Mouse (Mus musculus) midbrain, embryonic 16.5 days (tissue): ENCODE results near the gene Thra. TPM values are rescaled to one million over a fixed set of nuclear protein-coding genes. Genes with fewer than 3 reads are reported as not detected.

Experiments used
- ATAC-seq: fragments of 200-750 bp; cut with Nextera tagmentation; 2 replicates; pipeline ENCODE4 v1.8.0; 2017; ENCODE audit warnings: moderate TSS enrichment
- H3K27ac ChIP-seq: fragments of 300-500 bp; sonication (generic); 2 replicates; pipeline ENCODE4 v1.5.1; 2014; ENCODE audit warnings: mild to moderate bottlenecking, low read length, mixed read lengths
- H3K27me3 ChIP-seq: fragments of 300-500 bp; sonication (generic); 2 replicates; pipeline ENCODE4 v1.6.1; 2014; ENCODE audit warnings: low read depth, low read length, mixed read lengths; ENCODE audit not compliant: control insufficient read depth, insufficient read depth
- H3K36me3 ChIP-seq: fragments of 300-500 bp; sonication (generic); 2 replicates; pipeline ENCODE4 v1.6.1; 2014; ENCODE audit warnings: mild to moderate bottlenecking, low read length, moderate library complexity, mixed read lengths; ENCODE audit not compliant: control insufficient read depth, insufficient read depth
- H3K4me1 ChIP-seq: fragments of 300-500 bp; sonication (generic); 2 replicates; pipeline ENCODE4 v1.6.1; 2014; ENCODE audit warnings: mild to moderate bottlenecking, low read length, mixed read lengths; ENCODE audit not compliant: control insufficient read depth, insufficient read depth
- H3K4me2 ChIP-seq: fragments of 300-500 bp; sonication (generic); 2 replicates; pipeline ENCODE4 v1.6.1; 2014; ENCODE audit warnings: mild to moderate bottlenecking, low read length, mixed read lengths
- H3K4me3 ChIP-seq: fragments of 300-500 bp; sonication (generic); 2 replicates; pipeline ENCODE4 v1.5.1; 2014; ENCODE audit warnings: low read depth, mild to moderate bottlenecking, low read length, moderate library complexity, mixed read lengths
- H3K9ac ChIP-seq: fragments of 300-500 bp; sonication (generic); 2 replicates; pipeline ENCODE4 v1.6.1; 2014; ENCODE audit warnings: low read depth, low read length, mixed read lengths
- H3K9me3 ChIP-seq: fragments of 300-500 bp; sonication (generic); replicated peaks from 2 replicates; pipeline ENCODE4 v1.6.1; 2014; ENCODE audit warnings: mild to moderate bottlenecking, low read length, mixed read lengths; ENCODE audit not compliant: control insufficient read depth, poor library complexity, severe bottlenecking
- WGBS: fragments of 180-500 bp; shearing (Covaris S2); extraction: QIAGEN DNeasy Blood & Tissue Kit; methylation state at CpG from one replicate; pipeline ENCODE4 v1.1.7; 2014; 5-methylcytosine and 5-hydroxymethylcytosine counted together
- polyA plus RNA-seq: library from polyadenylated mRNA; unstranded; fragments of >200 nt; fragmentation: Nextera tagmentation; extraction: Ambion mirVana; gene quantifications from 2 replicates; pipeline ENCODE4 v1.2.1, GENCODE M21; 2015

Thra gene
- polyA plus RNA-seq, 1 experiment from 2014 or later, result 149 TPM

DNA sequence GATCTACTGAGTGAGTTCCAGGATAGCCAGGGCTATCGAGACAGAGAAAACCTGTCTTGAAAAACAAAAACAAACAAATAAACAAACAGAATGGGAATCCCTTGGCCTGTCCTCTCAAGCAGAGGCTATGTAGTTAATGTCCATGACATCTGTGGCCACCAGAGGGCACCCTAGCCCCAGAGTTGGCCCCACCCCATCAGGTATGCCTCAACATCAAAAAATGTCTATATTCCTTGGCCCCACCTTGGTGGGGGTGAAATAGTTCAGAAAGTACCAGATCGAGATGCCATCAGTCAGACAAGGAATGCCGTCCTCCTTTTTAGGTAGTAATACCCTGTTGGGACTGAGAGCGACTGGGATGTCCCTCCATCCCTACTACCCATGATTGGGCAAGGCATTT lies 40.5 kb upstream of the Thra start:
- H3K27me3 ChIP-seq, result no peaks in the 10 kb centered on the region
- peaks cover 22% of the 10 kb centered on the region for H3K36me3 ChIP-seq
- peak; percentile 56; the same call in 1 of the 2 replicates for ATAC-seq
- 39% methylated on average over 4 of the region's 4 CpGs for WGBS
- H3K9ac ChIP-seq, result no peak overlapping the region
- H3K27ac ChIP-seq, result no peak overlapping the region
- no peaks in the 10 kb centered on the region for H3K4me1 ChIP-seq
- H3K4me2 ChIP-seq, result no peak overlapping the region
- no peaks in the 10 kb centered on the region for H3K9me3 ChIP-seq
- no peak overlapping the region for H3K4me3 ChIP-seq

DNA sequence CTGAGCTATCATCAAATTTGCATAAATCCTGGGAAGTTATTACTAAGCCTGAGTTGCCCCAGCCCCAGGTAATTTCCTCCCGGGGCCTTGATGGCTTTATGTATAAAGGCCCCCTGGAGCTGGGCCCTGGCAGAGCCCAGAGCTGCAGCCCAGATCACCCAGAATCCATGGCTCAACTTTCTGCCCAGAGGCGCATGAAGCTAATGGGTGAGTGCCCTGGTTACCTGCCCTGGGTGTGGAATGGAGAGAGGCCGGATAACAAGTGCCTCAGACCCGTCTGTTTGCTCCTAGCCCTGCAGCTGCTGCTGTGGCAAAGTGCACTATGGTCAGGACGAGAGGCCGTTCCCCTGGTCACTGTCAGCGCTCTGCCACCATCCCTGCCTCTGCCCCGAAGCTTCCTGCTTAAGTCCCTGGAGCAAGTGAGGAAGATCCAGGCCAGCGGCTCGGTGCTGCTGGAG lies 39.2 kb upstream of the Thra start, which contains the start of gene Csf3:
TSS of gene Csf3 (plus strand) at position 51 of the 458 bp plus-strand sequence.
- Histone ChIP-seq H3K9me3 (no peaks in the 10 kb centered on the region), H3K9ac (no peak within 1 kb of the TSS), H3K36me3 (peaks cover 17% of the 10 kb centered on the region), H3K4me1 (no peaks in the 10 kb centered on the region), H3K4me2 (no peak within 1 kb of the TSS), H3K4me3 (no peak within 1 kb of the TSS), H3K27me3 (no peaks in the 10 kb centered on the region), H3K27ac (no peak within 1 kb of the TSS)
- 37% methylated on average over 10 of the region's 10 CpGs for WGBS
- ATAC-seq, result no peak

GRCm38 (mm10) chr11:98702323-98702722 lies 38.1 kb upstream of the Thra start:
- no peaks in the 10 kb centered on the region for H3K27me3 ChIP-seq
- 83% methylated on average over 5 of the region's 5 CpGs for WGBS
- H3K27ac ChIP-seq, result no peak overlapping the region
- no peaks in the 10 kb centered on the region for H3K4me1 ChIP-seq
- H3K4me2 ChIP-seq, result no peak overlapping the region
- no peak overlapping the region for H3K9ac ChIP-seq
- H3K9me3 ChIP-seq, result no peaks in the 10 kb centered on the region
- H3K4me3 ChIP-seq, result no peak overlapping the region
- H3K36me3 ChIP-seq, result peaks cover 22% of the 10 kb centered on the region
- ATAC-seq, result no peak

DNA sequence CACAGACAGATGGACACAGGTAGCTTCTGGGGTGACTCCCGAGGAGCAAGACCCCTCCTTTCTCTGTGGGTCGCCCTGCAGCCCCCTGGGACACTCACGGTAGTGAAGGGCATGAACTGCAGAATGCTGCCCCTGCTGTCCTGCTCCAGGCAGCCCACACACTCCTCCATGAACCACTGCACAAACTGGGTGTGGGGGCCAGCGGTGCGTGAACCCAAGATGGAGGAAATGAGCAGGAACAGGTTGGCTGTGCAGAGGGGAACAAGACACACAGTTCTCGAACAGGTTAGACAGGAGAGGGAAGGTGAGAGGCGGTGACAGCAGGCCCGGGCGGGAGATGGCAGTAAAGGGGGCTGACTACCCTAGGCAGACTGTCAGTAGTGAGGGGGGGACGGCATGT lies 35.4 kb upstream of the Thra start:
- Histone ChIP-seq H3K27me3 (no peaks in the 10 kb centered on the region), H3K27ac (no peak overlapping the region), H3K4me1 (no peaks in the 10 kb centered on the region), H3K36me3 (peaks cover 26% of the 10 kb centered on the region), H3K9me3 (no peaks in the 10 kb centered on the region), H3K9ac (no peak overlapping the region), H3K4me3 (no peak overlapping the region), H3K4me2 (no peak overlapping the region)
- ATAC-seq, result no peak
- 96% methylated on average over 10 of the region's 10 CpGs for WGBS

- H3K27ac ChIP-seq, result no peak overlapping the region
- no peak for ATAC-seq
- no peaks in the 10 kb centered on the region for H3K9me3 ChIP-seq
- peaks cover 29% of the 10 kb centered on the region for H3K36me3 ChIP-seq
- H3K4me2 ChIP-seq, result no peak overlapping the region
- H3K4me3 ChIP-seq, result no peak overlapping the region
- 89% methylated on average over 22 of the region's 22 CpGs for WGBS
- no peaks in the 10 kb centered on the region for H3K4me1 ChIP-seq
- no peak overlapping the region for H3K9ac ChIP-seq
- no peaks in the 10 kb centered on the region for H3K27me3 ChIP-seq
Observed at GRCm38 (mm10) chr11:98707401-98708281, 32.8 kb upstream of the Thra start.

DNA sequence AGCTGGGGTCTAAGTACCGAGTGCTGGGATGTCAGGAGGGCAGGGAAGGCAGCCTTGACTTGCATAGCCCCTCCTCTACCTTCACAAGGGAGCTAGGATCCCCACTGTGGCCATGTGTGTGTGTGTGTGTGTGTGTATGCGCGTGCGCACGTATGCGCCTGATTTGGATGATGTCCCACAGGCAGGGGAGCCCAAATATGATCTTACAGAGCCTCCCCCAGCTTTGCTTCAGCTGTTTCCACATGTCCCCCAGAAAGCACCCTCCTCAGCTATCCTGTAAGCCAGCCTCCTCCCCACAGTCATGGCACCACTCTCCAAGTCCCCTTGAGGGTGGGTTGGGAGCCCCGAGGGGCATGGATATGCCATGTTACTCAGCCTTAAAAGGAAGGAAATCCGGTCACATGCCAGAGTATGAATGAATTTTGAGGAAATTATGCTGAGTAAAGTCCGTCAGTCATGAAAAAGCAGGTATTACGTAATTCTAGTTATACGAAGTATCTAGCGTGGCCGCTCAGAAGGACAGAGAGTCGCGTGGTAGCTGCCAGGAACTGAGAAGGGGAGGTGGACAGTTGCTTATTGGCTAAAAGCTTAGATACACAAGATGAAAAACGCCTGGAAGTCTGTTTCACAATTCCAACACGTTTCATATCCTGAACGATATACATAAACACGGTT lies 32.0 kb upstream of the Thra start:
- H3K4me3 ChIP-seq, result no peak overlapping the region
- H3K4me2 ChIP-seq, result no peak overlapping the region
- no peaks in the 10 kb centered on the region for H3K27me3 ChIP-seq
- no peaks in the 10 kb centered on the region for H3K9me3 ChIP-seq
- no peak overlapping the region for H3K9ac ChIP-seq
- no peak for ATAC-seq
- WGBS, result 91% methylated on average over 19 of the region's 19 CpGs
- no peak overlapping the region for H3K27ac ChIP-seq
- peaks cover 34% of the 10 kb centered on the region for H3K36me3 ChIP-seq
- no peaks in the 10 kb centered on the region for H3K4me1 ChIP-seq

DNA sequence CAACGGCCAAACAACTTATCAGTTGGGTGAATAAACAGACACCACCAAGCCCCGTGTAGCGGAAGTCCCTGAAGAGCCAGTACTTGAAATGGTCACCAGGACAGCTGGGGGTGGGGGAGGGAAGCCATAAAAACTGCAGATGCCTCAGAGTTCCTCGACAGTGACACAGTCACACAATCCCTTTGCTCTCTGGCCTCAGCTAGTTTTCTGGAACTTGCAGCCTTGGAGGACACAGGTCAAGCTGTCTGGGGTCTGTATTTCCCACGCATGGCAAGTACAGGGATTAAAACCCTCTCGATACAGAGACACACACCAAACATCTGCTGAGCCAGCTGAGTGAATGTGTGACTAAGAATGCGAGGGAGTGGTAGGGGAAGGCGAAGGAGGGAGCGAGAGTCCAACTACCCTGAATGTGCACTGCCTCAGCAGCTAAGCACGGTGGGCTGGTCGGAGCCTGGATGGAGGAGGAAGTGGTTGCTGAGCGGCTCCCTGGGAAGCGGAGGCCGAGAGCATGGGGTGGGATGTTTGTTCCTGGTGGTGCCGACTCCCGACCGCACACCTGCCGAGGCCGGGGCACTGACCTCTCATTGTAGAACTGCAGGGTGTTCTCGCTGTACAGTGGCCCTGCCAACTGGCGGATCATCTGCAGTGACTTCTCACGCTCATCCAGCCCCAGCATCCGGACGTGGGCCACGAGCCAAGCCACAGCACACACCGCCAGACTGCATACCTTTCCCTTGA lies 31.3 kb upstream of the Thra start:
- Histone ChIP-seq H3K27ac (no peak overlapping the region), H3K9ac (no peak overlapping the region), H3K4me2 (no peak overlapping the region), H3K4me3 (no peak overlapping the region), H3K4me1 (no peaks in the 10 kb centered on the region), H3K27me3 (no peaks in the 10 kb centered on the region), H3K9me3 (no peaks in the 10 kb centered on the region), H3K36me3 (peaks cover 39% of the 10 kb centered on the region)
- no peak for ATAC-seq
- WGBS, result 86% methylated on average over 26 of the region's 26 CpGs

DNA sequence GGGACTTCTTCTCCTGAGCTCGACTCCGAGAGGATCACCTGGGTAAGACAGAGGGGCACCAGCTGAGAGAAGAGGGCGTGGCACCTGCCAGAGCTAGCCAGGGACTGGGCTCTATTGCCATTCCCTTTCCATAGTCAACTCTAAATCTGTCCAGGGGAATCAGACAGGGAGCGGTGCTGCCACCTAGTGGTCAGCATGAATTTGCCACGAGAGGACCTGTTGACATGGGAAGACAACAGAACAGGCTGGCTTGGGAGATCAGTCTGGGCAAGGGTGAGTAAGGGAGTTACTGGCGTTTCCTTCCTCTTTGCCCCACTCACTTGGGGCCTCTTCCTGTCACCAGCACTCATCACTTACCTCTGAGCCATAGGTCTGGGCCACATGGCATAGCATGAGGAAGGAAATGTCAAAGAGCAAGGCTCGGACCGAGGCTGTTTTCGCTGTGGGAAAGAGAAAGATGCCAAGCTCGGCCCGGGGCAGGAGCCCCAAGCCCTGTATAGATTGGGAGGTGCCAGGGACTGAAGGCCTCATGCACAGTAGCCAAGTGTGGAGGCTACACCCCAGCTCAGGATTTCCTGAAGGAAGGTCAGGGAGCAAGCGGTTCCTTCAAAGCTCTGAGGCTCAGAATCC lies 29.9 kb upstream of the Thra start:
- ATAC-seq, result no peak
- Histone ChIP-seq H3K4me3 (no peak overlapping the region), H3K27ac (no peak overlapping the region), H3K36me3 (peaks cover 38% of the 10 kb centered on the region), H3K9ac (no peak overlapping the region), H3K9me3 (no peaks in the 10 kb centered on the region), H3K27me3 (no peaks in the 10 kb centered on the region), H3K4me2 (no peak overlapping the region), H3K4me1 (no peaks in the 10 kb centered on the region)
- WGBS, result 58% methylated on average over 12 of the region's 12 CpGs
